Mouse (Mus musculus): ENCODE measurements around the gene Sult6b1.

Gene Sult6b1

GRCm38 (mm10) chr17:78885286-78886065, 21.3 kb downstream of the Sult6b1 start:
- DNase-seq (ENCODE audit: low spot score in 2 of 2) = no peak

- no peak for DNase-seq (ENCODE audit: low spot score in 2 of 2)
Observed at GRCm38 (mm10) chr17:78883291-78883690, 23.5 kb downstream of the Sult6b1 start.

- DNase-seq (ENCODE audit: low spot score in 2 of 2) = peak; percentile 16 to 40
Observed at GRCm38 (mm10) chr17:78882401-78883112, 24.2 kb downstream of the Sult6b1 start, which contains the start of gene Eif2ak2. Gene Eif2ak2, minus strand, starts transcription at chr17:78882573.

- DNase-seq (ENCODE audit: low spot score in 2 of 2) = no peak
Observed at GRCm38 (mm10) chr17:78881878-78882304, 24.9 kb downstream of the Sult6b1 start.

- DNase-seq (ENCODE audit: low spot score in 2 of 2) = no peak
Observed at GRCm38 (mm10) chr17:78873886-78874285, 32.9 kb downstream of the Sult6b1 start.

GRCm38 (mm10) chr17:78856243-78856642, 50.5 kb downstream of the Sult6b1 start:
- DNase-seq (ENCODE audit: low spot score in 2 of 2) = no peak

- DNase-seq (ENCODE audit: low spot score in 2 of 2) = no peak
Observed at GRCm38 (mm10) chr17:78842271-78842928, 64.4 kb downstream of the Sult6b1 start.

- DNase-seq (ENCODE audit: low spot score in 2 of 2) = no peak
Observed at GRCm38 (mm10) chr17:78836056-78836455, 70.7 kb downstream of the Sult6b1 start.

- DNase-seq (ENCODE audit: low spot score in 2 of 2) = peak; percentile 94
Observed at GRCm38 (mm10) chr17:78834856-78835835, 71.6 kb downstream of the Sult6b1 start, which contains the start of the genes Heatr5b and Gpatch11. Gene Heatr5b, minus strand, starts transcription at chr17:78835364. Gene Gpatch11, plus strand, starts transcription at chr17:78835567.

Data from frontal cortex, postnatal 14 days (tissue).